ENCODE assay signal across 18 mouse cellular contexts in the genomic region with DNA sequence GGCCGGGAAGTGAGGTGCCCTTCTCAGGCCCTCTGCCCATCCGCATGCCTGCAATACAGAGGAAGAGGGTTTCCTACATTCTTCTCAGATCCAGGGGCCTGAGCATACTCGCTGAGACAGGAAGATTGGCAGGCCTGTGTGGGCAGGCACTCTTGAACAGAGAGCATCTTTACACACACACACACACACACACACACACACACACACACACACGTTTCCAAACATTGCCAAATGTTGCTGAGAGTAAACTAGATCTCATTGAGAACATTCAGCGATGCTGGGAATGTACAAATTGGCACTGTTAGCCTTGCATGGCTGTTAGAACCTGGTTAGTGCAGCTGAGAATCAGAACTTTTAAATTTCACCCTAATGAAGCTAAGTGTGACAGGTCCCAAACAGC. TPM values are rescaled to one million over a fixed set of nuclear protein-coding genes. Genes with fewer than 3 reads are reported as not detected.
"Had no signal": no experiment of that assay in that cellular context is flagged by ENCODE, and none has a peak within 500 bp of the region (broad histone marks: within the 10 kb centered on the region; RNA-seq: fewer than 3 reads in every experiment).

No protein-coding gene starts in this region.

- H3K27ac ChIP-seq: kidney, postnatal 0 days; limb, embryonic 13.5 days; midbrain, embryonic 12.5 days; neural tube, embryonic 13.5 days; stomach, embryonic 15.5 days had no signal

- H3K4me3 ChIP-seq: limb, embryonic 13.5 days; midbrain, embryonic 12.5 days; neural tube, embryonic 13.5 days; stomach, embryonic 15.5 days had no signal

- H3K9ac ChIP-seq: limb, embryonic 13.5 days; midbrain, embryonic 12.5 days; neural tube, embryonic 13.5 days; stomach, embryonic 15.5 days had no signal

- H3K36me3 ChIP-seq: stomach, embryonic 15.5 days had no signal

- ATAC-seq: midbrain, embryonic 16.5 days had no signal

- H3K27me3 ChIP-seq: limb, embryonic 13.5 days; midbrain, embryonic 12.5 days; neural tube, embryonic 13.5 days; stomach, embryonic 15.5 days had no signal

- DNase-seq: kidney, adult 11 months; kidney, adult 9 months; kidney, postnatal 36 days; lung, adult 18-20 months; right cerebral cortex, postnatal 14 days; thymus, adult 2 months; thymus, postnatal 25 days had no signal

- H3K4me1 ChIP-seq: limb, embryonic 13.5 days; midbrain, embryonic 12.5 days; neural tube, embryonic 13.5 days; stomach, embryonic 15.5 days had no signal

- H3K9me3 ChIP-seq: limb, embryonic 13.5 days; midbrain, embryonic 12.5 days; neural tube, embryonic 13.5 days; stomach, embryonic 15.5 days had no signal

- H3K4me2 ChIP-seq: limb, embryonic 13.5 days; midbrain, embryonic 12.5 days; neural tube, embryonic 13.5 days; stomach, embryonic 15.5 days had no signal

RNA-seq across cellular contexts. Expression of a gene that starts 17.3 kb away (rescaled TPM):
- total RNA-seq: layer of hippocampus, postnatal 14 days; left cerebral cortex, adult 8-10 months; left cerebral cortex, postnatal 36 days; megakaryocyte-erythroid progenitor cell, adult 5-6 weeks had no signal
- polyA plus RNA-seq: lung, embryonic 16.5 days had no signal
